Mouse (Mus musculus): ENCODE data around the gene Anxa9. TPM values are rescaled to one million over a fixed set of nuclear protein-coding genes. Genes with fewer than 3 reads are reported as not detected.

Anxa9 gene
- total and polyA plus RNA-seq, 2 experiments from 2014 or later = 0.14 to 0.40 TPM

DNA sequence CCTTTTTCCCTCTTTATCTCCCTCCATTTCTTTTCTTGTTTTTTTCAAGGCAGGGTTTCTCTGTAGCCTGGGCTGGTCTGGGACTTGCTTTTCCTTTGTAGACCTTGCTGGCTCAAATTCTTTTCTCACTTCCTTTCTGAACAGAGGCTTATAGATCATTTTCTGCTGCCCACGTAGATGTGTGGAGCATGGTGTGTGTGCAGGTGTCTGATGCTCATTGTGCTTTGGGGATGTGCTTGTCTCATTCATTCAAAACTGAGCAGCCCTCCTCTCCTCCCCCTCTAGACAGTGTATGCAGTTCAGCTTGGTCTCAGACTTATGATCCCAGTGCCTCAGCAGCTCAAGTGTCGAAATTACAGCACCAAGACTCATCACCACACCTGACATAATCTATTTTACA lies 12.1 kb upstream of the Anxa9 start:
- no peak overlapping the region for H3K27ac ChIP-seq (ENCODE audit: low read depth, low read length)
- TF ChIP-seq CTCF (IDR thresholded peaks at IDR 0.05; ENCODE audit: low read depth) = no peak
- 60% methylated on average over 2 of the region's 2 CpGs for WGBS
- no peak overlapping the region for H3K4me2 ChIP-seq (ENCODE audit: low read depth)
- H3K9me3 ChIP-seq (ENCODE audit: low read length) = no peaks in the 10 kb centered on the region
- no peak for ATAC-seq
- H3K36me3 ChIP-seq (ENCODE audit: insufficient read depth) = peaks cover 44% of the 10 kb centered on the region
- H3K9ac ChIP-seq = no peak overlapping the region
- peaks cover 19% of the 10 kb centered on the region for H3K4me1 ChIP-seq (ENCODE audit: insufficient read depth)
- no peak for DNase-seq
- no peak overlapping the region for H3K4me3 ChIP-seq (ENCODE audit: low read depth, low read length)
- no peaks in the 10 kb centered on the region for H3K27me3 ChIP-seq (ENCODE audit: insufficient read depth, low read length)

GRCm38 (mm10) chr3:95318548-95318947 lies 11.6 kb upstream of the Anxa9 start:
- H3K4me1 ChIP-seq (ENCODE audit: insufficient read depth) = peaks cover 19% of the 10 kb centered on the region
- H3K27me3 ChIP-seq (ENCODE audit: insufficient read depth, low read length) = no peaks in the 10 kb centered on the region
- H3K4me2 ChIP-seq (ENCODE audit: low read depth) = no peak overlapping the region
- no peak overlapping the region for H3K27ac ChIP-seq (ENCODE audit: low read depth, low read length)
- no peak for ATAC-seq
- DNase-seq = no peak
- WGBS = 38% methylated on average over 6 of the region's 6 CpGs
- H3K9me3 ChIP-seq (ENCODE audit: low read length) = no peaks in the 10 kb centered on the region
- peaks cover 38% of the 10 kb centered on the region for H3K36me3 ChIP-seq (ENCODE audit: insufficient read depth)
- no peak for TF ChIP-seq CTCF (IDR thresholded peaks at IDR 0.05; ENCODE audit: low read depth)
- H3K4me3 ChIP-seq (ENCODE audit: low read depth, low read length) = no peak overlapping the region
- no peak overlapping the region for H3K9ac ChIP-seq

DNA sequence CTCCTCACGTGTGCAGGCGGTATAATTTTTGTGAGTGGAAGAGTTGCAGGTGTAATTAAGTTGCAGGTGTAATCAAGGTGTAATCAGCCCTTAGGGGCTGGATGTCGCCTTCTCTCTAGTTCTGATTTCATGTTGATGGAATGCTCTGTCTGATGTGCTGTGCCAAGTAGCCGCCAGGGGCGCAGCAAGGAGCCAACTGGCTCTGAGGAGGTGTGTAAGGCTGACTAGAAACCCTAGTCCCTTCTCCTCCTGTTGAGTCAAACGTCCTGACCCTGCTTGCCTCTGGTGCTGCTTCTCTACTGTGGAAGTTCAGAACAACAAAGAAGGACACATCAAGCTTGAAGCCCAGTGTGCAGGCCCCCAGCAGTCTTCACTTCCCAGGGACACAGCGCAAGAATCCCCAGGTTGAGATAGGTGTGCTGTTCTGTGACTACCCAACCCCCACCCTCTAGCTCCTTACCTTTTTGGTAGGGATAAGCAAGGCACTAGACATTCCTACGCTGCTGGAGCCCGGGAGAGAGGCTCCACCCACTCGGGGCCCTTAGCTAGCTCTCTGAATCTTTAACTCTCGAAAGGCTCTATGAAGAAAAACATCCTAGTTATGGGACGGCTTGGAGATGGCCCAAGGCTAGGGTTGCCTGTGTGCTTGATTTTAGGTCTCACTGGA lies 10.6 kb upstream of the Anxa9 start:
- Histone ChIP-seq H3K4me3 (ENCODE audit: low read depth, low read length) (no peak overlapping the region), H3K9ac (no peak overlapping the region), H3K27me3 (ENCODE audit: insufficient read depth, low read length) (no peaks in the 10 kb centered on the region), H3K27ac (ENCODE audit: low read depth, low read length) (no peak overlapping the region), H3K9me3 (ENCODE audit: low read length) (no peaks in the 10 kb centered on the region), H3K4me1 (ENCODE audit: insufficient read depth) (peaks cover 19% of the 10 kb centered on the region), H3K36me3 (ENCODE audit: insufficient read depth) (peaks cover 28% of the 10 kb centered on the region), H3K4me2 (ENCODE audit: low read depth) (no peak overlapping the region)
- 21% methylated on average over 12 of the region's 12 CpGs for WGBS
- DNase-seq (peak; percentile 61), ATAC-seq (no peak)
- peak; percentile 75 for TF ChIP-seq CTCF (IDR thresholded peaks at IDR 0.05; ENCODE audit: low read depth)

GRCm38 (mm10) chr3:95315844-95316550 lies 9.0 kb upstream of the Anxa9 start:
- Histone ChIP-seq H3K36me3 (ENCODE audit: insufficient read depth) (peaks cover 13% of the 10 kb centered on the region), H3K27me3 (ENCODE audit: insufficient read depth, low read length) (no peaks in the 10 kb centered on the region), H3K4me3 (ENCODE audit: low read depth, low read length) (peak overlapping the region; percentile 74), H3K9me3 (ENCODE audit: low read length) (no peaks in the 10 kb centered on the region), H3K4me1 (ENCODE audit: insufficient read depth) (peaks cover 19% of the 10 kb centered on the region), H3K4me2 (ENCODE audit: low read depth) (peak overlapping the region; percentile 55), H3K9ac (peak overlapping the region; percentile 96), H3K27ac (ENCODE audit: low read depth, low read length) (peak overlapping the region; percentile 92)
- no peak for TF ChIP-seq CTCF (IDR thresholded peaks at IDR 0.05; ENCODE audit: low read depth)
- WGBS = 12% methylated on average over 9 of the region's 9 CpGs
- no peak for DNase-seq
- no peak for ATAC-seq

GRCm38 (mm10) chr3:95315094-95315843 lies 8.3 kb upstream of the Anxa9 start:
- ATAC-seq = peak; percentile 91
- WGBS = 2% methylated on average over 69 of the region's 71 CpGs
- peak; percentile 56 for TF ChIP-seq CTCF (IDR thresholded peaks at IDR 0.05; ENCODE audit: low read depth)

DNA sequence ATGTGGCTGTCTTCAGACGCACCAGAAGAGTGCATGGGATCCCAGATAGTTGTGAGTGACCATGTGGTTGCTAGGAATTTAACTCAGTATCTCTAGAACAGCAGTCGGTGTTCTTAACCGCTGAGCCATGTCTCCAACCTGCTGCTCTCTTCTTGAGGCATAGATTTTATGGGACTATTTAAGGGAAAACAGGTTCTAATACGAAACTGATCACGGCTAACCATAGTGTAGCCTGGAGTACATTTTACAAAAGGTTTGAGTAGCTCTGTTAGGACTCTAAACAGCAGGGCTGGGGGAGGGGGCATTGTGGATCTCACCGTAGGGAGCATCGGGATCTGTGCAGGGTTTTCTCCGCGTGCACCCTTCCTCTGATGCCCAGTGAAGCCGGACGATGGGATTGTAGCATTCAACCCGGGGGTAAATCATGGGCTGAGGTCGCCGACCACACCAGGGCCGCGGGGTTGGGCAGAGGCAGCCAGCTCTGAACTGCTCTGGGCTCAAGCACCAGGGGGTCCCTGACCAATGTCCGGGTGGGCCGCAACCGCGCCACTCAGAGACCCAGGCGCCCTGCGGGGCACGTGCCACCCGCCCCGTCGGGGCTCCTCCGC lies 7.6 kb upstream of the Anxa9 start, which contains the start of gene Cers2:
Cers2 (plus strand) TSS at position 306 of the 608 bp plus-strand sequence.
- peak within 1 kb of the TSS; percentile 96 for H3K9ac ChIP-seq
- H3K27ac ChIP-seq (ENCODE audit: low read depth, low read length) = peak within 1 kb of the TSS; percentile 92
- DNase-seq (peak; percentile 56), ATAC-seq (peak; percentile 26)
- peaks cover 19% of the 10 kb centered on the region for H3K4me1 ChIP-seq (ENCODE audit: insufficient read depth)
- peak within 1 kb of the TSS; percentile 55 for H3K4me2 ChIP-seq (ENCODE audit: low read depth)
- no peak for TF ChIP-seq CTCF (IDR thresholded peaks at IDR 0.05; ENCODE audit: low read depth)
- H3K9me3 ChIP-seq (ENCODE audit: low read length) = no peaks in the 10 kb centered on the region
- H3K4me3 ChIP-seq (ENCODE audit: low read depth, low read length) = peak within 1 kb of the TSS; percentile 74
- 3% methylated on average over 27 of the region's 27 CpGs for WGBS
- no peaks in the 10 kb centered on the region for H3K27me3 ChIP-seq (ENCODE audit: insufficient read depth, low read length)
- no peaks in the 10 kb centered on the region for H3K36me3 ChIP-seq (ENCODE audit: insufficient read depth)

More at GRCm38 (mm10) chr3:95315094-95315843, 8.3 kb upstream of the Anxa9 start:
- H3K4me1 ChIP-seq (ENCODE audit: insufficient read depth) = peaks cover 19% of the 10 kb centered on the region
- peak overlapping the region; percentile 55 for H3K4me2 ChIP-seq (ENCODE audit: low read depth)
- H3K36me3 ChIP-seq (ENCODE audit: insufficient read depth) = peaks cover 6% of the 10 kb centered on the region
- H3K4me3 ChIP-seq (ENCODE audit: low read depth, low read length) = peak overlapping the region; percentile 74
- H3K9ac ChIP-seq = peak overlapping the region; percentile 96
- DNase-seq = peak; percentile 85
- H3K27ac ChIP-seq (ENCODE audit: low read depth, low read length) = peak overlapping the region; percentile 92
- no peaks in the 10 kb centered on the region for H3K27me3 ChIP-seq (ENCODE audit: insufficient read depth, low read length)
- no peaks in the 10 kb centered on the region for H3K9me3 ChIP-seq (ENCODE audit: low read length)

Data from forebrain, postnatal 0 days (tissue).